Comparison of ENCODE assay signal across 17 mouse cellular contexts in genomic region chr10:15013919-15014318, GRCm38 (mm10).
"Had no signal": no experiment of that assay in that cellular context is flagged by ENCODE, and none has a peak within 500 bp of the region (broad histone marks: within the 10 kb centered on the region; RNA-seq: fewer than 3 reads in every experiment).

No protein-coding gene starts in this region.

- ATAC-seq: liver, postnatal 0 days; midbrain, embryonic 16.5 days had no signal

- H3K27ac ChIP-seq: limb, embryonic 13.5 days; limb, embryonic 15.5 days; liver, embryonic 13.5 days; liver, embryonic 15.5 days; midbrain, embryonic 10.5 days; midbrain, embryonic 12.5 days; neural tube, embryonic 13.5 days; neural tube, embryonic 15.5 days had no signal

- H3K4me1 ChIP-seq: limb, embryonic 13.5 days; limb, embryonic 15.5 days; liver, embryonic 13.5 days; liver, embryonic 15.5 days; midbrain, embryonic 10.5 days; midbrain, embryonic 12.5 days; neural tube, embryonic 13.5 days; neural tube, embryonic 15.5 days had no signal

- H3K9ac ChIP-seq: limb, embryonic 13.5 days; limb, embryonic 15.5 days; liver, embryonic 13.5 days; liver, embryonic 15.5 days; liver, postnatal 0 days; midbrain, embryonic 12.5 days; neural tube, embryonic 13.5 days; neural tube, embryonic 15.5 days had no signal

- H3K4me3 ChIP-seq: limb, embryonic 13.5 days; limb, embryonic 15.5 days; liver, embryonic 13.5 days; liver, embryonic 15.5 days; midbrain, embryonic 10.5 days; midbrain, embryonic 12.5 days; myocyte; neural tube, embryonic 13.5 days; neural tube, embryonic 15.5 days had no signal

- H3K36me3 ChIP-seq: limb, embryonic 13.5 days; limb, embryonic 15.5 days; liver, embryonic 13.5 days; liver, embryonic 15.5 days; midbrain, embryonic 10.5 days; midbrain, embryonic 12.5 days; neural tube, embryonic 13.5 days; neural tube, embryonic 15.5 days had no signal

- H3K27me3 ChIP-seq: limb, embryonic 13.5 days; limb, embryonic 15.5 days; liver, embryonic 13.5 days; liver, embryonic 15.5 days; midbrain, embryonic 12.5 days; neural tube, embryonic 13.5 days; neural tube, embryonic 15.5 days had no signal

- DNase-seq: liver, embryonic 13.5 days; liver, postnatal 0 days; midbrain, embryonic 14.5 days; retina, postnatal 1 day; right cerebral cortex, postnatal 14 days; thymus, adult 18-20 months; thymus, postnatal 14 days; thymus, postnatal 36 days had no signal

- H3K4me2 ChIP-seq: limb, embryonic 13.5 days; limb, embryonic 15.5 days; liver, embryonic 13.5 days; liver, embryonic 15.5 days; midbrain, embryonic 12.5 days; neural tube, embryonic 13.5 days; neural tube, embryonic 15.5 days had no signal

- H3K9me3 ChIP-seq: limb, embryonic 13.5 days; limb, embryonic 15.5 days; liver, embryonic 13.5 days; liver, embryonic 15.5 days; midbrain, embryonic 10.5 days; midbrain, embryonic 12.5 days; neural tube, embryonic 13.5 days; neural tube, embryonic 15.5 days had no signal
